Mouse (Mus musculus): ENCODE measurements around the gene Cfap97d1. TPM values are rescaled to one million over a fixed set of nuclear protein-coding genes. Genes with fewer than 3 reads are reported as not detected.
"Not testable (repeated sequence)": the region's sequence is repeated elsewhere in the genome, so short reads cannot be mapped to it uniquely, and the experiment has no call there.

The Cfap97d1 gene
- polyA plus RNA-seq, 1 experiment from 2014 or later = not detected

GRCm38 (mm10) chr11:101979140-101979539 lies 4.9 kb upstream of the Cfap97d1 start:
- WGBS = 92% methylated on average over 5 of the region's 5 CpGs
- no peak for ATAC-seq (replicated peaks; ENCODE audit: low FRiP score, low TSS enrichment, low read depth)

GRCm38 (mm10) chr11:101980603-101981157 lies 3.4 kb upstream of the Cfap97d1 start:
- Histone ChIP-seq H3K9me3 (ENCODE audit: control insufficient read depth, low read length) (no peaks in the 10 kb centered on the region), H3K4me3 (ENCODE audit: low read depth, low read length) (no peak overlapping the region), H3K36me3 (ENCODE audit: control insufficient read depth, insufficient read depth, low read length) (peaks cover 15% of the 10 kb centered on the region; the same call in 1 of the 2 replicates), H3K9ac (ENCODE audit: low read length) (no peak overlapping the region), H3K4me2 (ENCODE audit: low read length) (no peak overlapping the region), H3K27me3 (replicated peaks; ENCODE audit: control insufficient read depth, insufficient read depth, low read length) (no peaks in the 10 kb centered on the region), H3K27ac (ENCODE audit: low read depth) (no peak overlapping the region), H3K4me1 (replicated peaks; ENCODE audit: control insufficient read depth, insufficient read depth, low read length) (peaks cover 9% of the 10 kb centered on the region)
- ATAC-seq (replicated peaks; ENCODE audit: low FRiP score, low TSS enrichment, low read depth) (no peak), DNase-seq (ENCODE audit: low spot score) (no peak)
- WGBS = 88% methylated on average over 9 of the region's 9 CpGs

More at GRCm38 (mm10) chr11:101979140-101979539, 4.9 kb upstream of the Cfap97d1 start:
- Histone ChIP-seq H3K27ac (ENCODE audit: low read depth) (no peak overlapping the region), H3K9ac (ENCODE audit: low read length) (no peak overlapping the region), H3K36me3 (ENCODE audit: control insufficient read depth, insufficient read depth, low read length) (peaks cover 15% of the 10 kb centered on the region; the same call in 1 of the 2 replicates), H3K9me3 (ENCODE audit: control insufficient read depth, low read length) (no peaks in the 10 kb centered on the region), H3K4me1 (replicated peaks; ENCODE audit: control insufficient read depth, insufficient read depth, low read length) (peaks cover 9% of the 10 kb centered on the region), H3K27me3 (replicated peaks; ENCODE audit: control insufficient read depth, insufficient read depth, low read length) (no peaks in the 10 kb centered on the region), H3K4me2 (ENCODE audit: low read length) (no peak overlapping the region), H3K4me3 (ENCODE audit: low read depth, low read length) (no peak overlapping the region)
- DNase-seq (ENCODE audit: low spot score) = no peak

DNA sequence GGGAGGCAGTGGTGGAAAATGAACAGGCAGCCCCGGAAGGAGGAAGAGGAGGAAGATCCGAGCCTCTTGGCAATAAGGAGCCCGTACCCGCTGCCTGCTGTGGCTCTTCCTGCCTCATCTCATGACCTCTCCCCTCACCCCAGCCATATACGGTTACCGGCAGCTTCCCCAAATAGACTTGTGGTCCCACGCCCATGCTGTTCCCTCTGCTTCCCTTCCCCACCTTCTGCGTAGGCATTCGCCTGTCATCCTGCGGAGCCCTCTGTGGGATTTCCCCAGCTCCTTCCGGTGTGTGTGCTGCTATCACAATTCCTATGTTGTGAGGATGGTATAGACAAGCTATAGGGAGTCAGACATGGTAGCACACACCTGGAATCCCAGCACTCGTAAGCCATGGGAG lies 2.2 kb upstream of the Cfap97d1 start:
- no peak overlapping the region for H3K9ac ChIP-seq (ENCODE audit: low read length)
- no peaks in the 10 kb centered on the region for H3K27me3 ChIP-seq (replicated peaks; ENCODE audit: control insufficient read depth, insufficient read depth, low read length)
- H3K36me3 ChIP-seq (ENCODE audit: control insufficient read depth, insufficient read depth, low read length) = peaks cover 9% of the 10 kb centered on the region; the same call in 1 of the 2 replicates
- WGBS = 72% methylated on average over 12 of the region's 12 CpGs
- no peak overlapping the region for H3K27ac ChIP-seq (ENCODE audit: low read depth)
- DNase-seq (ENCODE audit: low spot score) = no peak
- no peak for ATAC-seq (replicated peaks; ENCODE audit: low FRiP score, low TSS enrichment, low read depth)
- no peaks in the 10 kb centered on the region for H3K9me3 ChIP-seq (ENCODE audit: control insufficient read depth, low read length)
- H3K4me3 ChIP-seq (ENCODE audit: low read depth, low read length) = no peak overlapping the region
- H3K4me2 ChIP-seq (ENCODE audit: low read length) = no peak overlapping the region
- peaks cover 15% of the 10 kb centered on the region for H3K4me1 ChIP-seq (replicated peaks; ENCODE audit: control insufficient read depth, insufficient read depth, low read length)

- Histone ChIP-seq H3K4me1 (replicated peaks; ENCODE audit: control insufficient read depth, insufficient read depth, low read length) (peaks cover 15% of the 10 kb centered on the region), H3K36me3 (ENCODE audit: control insufficient read depth, insufficient read depth, low read length) (0 out of 2 replicates have a peak, but pooled peaks cover 9% of the 10 kb centered on the region), H3K27me3 (replicated peaks; ENCODE audit: control insufficient read depth, insufficient read depth, low read length) (no peaks in the 10 kb centered on the region), H3K4me2 (ENCODE audit: low read length) (peak overlapping the region; percentile 22), H3K9me3 (ENCODE audit: control insufficient read depth, low read length) (no peaks in the 10 kb centered on the region), H3K27ac (ENCODE audit: low read depth) (no peak overlapping the region), H3K9ac (ENCODE audit: low read length) (no peak overlapping the region), H3K4me3 (ENCODE audit: low read depth, low read length) (no peak overlapping the region)
- WGBS = 63% methylated on average over 6 of the region's 6 CpGs
- DNase-seq (ENCODE audit: low spot score) (no peak), ATAC-seq (replicated peaks; ENCODE audit: low FRiP score, low TSS enrichment, low read depth) (no peak)
Measured at GRCm38 (mm10) chr11:101982981-101983411, 1.1 kb upstream of the Cfap97d1 start.

DNA sequence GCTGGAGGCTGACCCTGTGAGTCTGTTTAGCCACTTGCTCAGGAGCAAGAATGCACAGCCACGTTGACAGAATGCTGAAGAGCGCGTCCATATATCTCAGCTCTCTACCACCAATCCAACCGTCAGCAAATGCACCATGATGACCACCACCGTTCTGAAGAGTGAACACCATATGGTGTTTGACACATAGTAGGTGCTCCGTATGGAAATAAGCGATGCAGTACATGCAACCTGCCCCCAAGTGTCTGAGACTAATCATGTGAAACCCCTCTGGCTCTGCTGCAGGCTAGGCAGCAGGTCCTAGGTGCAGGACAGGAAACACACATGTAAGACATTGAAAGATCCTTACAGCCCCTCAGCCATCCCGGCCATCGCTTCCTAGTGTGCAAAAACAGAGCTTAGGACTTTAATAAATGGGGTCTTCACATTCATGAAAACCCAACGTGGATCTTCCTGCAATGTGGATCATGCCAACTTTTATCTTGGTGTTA lies 603 bp upstream of the Cfap97d1 start:
- no peak for DNase-seq (ENCODE audit: low spot score)
- Histone ChIP-seq H3K27me3 (replicated peaks; ENCODE audit: control insufficient read depth, insufficient read depth, low read length) (no peaks in the 10 kb centered on the region), H3K4me1 (replicated peaks; ENCODE audit: control insufficient read depth, insufficient read depth, low read length) (peaks cover 15% of the 10 kb centered on the region), H3K4me3 (ENCODE audit: low read depth, low read length) (peak overlapping the region; percentile 76), H3K4me2 (ENCODE audit: low read length) (peak overlapping the region; percentile 100), H3K9me3 (ENCODE audit: control insufficient read depth, low read length) (no peaks in the 10 kb centered on the region), H3K9ac (ENCODE audit: low read length) (no peak overlapping the region), H3K27ac (ENCODE audit: low read depth) (0 out of 2 replicates have a peak overlapping the region, but pooled peaks have one; percentile 2), H3K36me3 (ENCODE audit: control insufficient read depth, insufficient read depth, low read length) (0 out of 2 replicates have a peak, but pooled peaks cover 9% of the 10 kb centered on the region)
- no peak for ATAC-seq (replicated peaks; ENCODE audit: low FRiP score, low TSS enrichment, low read depth)
- WGBS = 70% methylated on average over 10 of the region's 10 CpGs

GRCm38 (mm10) chr11:101985450-101985849 lies 1.4 kb downstream of the Cfap97d1 start:
- H3K36me3 ChIP-seq (ENCODE audit: control insufficient read depth, insufficient read depth, low read length); H3K4me2 ChIP-seq (ENCODE audit: low read length); H3K9me3 ChIP-seq (ENCODE audit: control insufficient read depth, low read length); H3K4me3 ChIP-seq (ENCODE audit: low read depth, low read length); ATAC-seq (replicated peaks; ENCODE audit: low FRiP score, low TSS enrichment, low read depth); DNase-seq (ENCODE audit: low spot score); H3K9ac ChIP-seq (ENCODE audit: low read length); H3K27me3 ChIP-seq (replicated peaks; ENCODE audit: control insufficient read depth, insufficient read depth, low read length); H3K27ac ChIP-seq (ENCODE audit: low read depth): not testable (repeated sequence)
- peaks cover 15% of the 10 kb centered on the region for H3K4me1 ChIP-seq (replicated peaks; ENCODE audit: control insufficient read depth, insufficient read depth, low read length)
- 45% methylated on average over 6 of the region's 6 CpGs for WGBS

DNA sequence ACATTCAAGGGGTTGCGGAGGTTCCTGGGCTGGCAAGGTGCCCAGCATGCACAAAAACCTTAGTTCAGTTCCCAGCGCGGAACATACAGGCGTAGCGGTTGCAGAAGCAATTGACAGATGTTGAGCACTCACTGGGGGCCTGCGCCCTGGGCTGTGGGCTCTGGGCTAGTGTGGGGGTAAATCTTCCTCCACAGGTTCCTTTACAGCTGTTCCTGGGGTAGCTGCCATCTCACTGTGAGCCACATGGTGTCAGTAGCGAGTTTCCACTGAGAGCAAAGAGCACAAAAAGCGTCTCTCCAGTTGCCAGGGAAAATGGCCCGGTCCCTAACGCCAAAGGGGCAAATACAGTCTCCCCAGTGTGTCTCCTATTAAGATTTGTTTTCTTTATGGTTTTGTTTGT lies 1.9 kb downstream of the Cfap97d1 start:
- 4% methylated on average over 10 of the region's 10 CpGs for WGBS
- no peak overlapping the region for H3K4me3 ChIP-seq (ENCODE audit: low read depth, low read length)
- peak; percentile 8; the same call in 1 of the 2 replicates for ATAC-seq (replicated peaks; ENCODE audit: low FRiP score, low TSS enrichment, low read depth)

GRCm38 (mm10) chr11:101986913-101987312 lies 2.8 kb downstream of the Cfap97d1 start, which contains the start of gene Dusp3:
TSS of gene Dusp3 (minus strand) at chr11:101987013.
- H3K9me3 ChIP-seq (ENCODE audit: control insufficient read depth, low read length) = no peaks in the 10 kb centered on the region
- 84% methylated on average over 3 of the region's 3 CpGs for WGBS
- no peak within 1 kb of the TSS for H3K9ac ChIP-seq (ENCODE audit: low read length)
- H3K4me1 ChIP-seq (replicated peaks; ENCODE audit: control insufficient read depth, insufficient read depth, low read length) = peaks cover 15% of the 10 kb centered on the region
- H3K27ac ChIP-seq (ENCODE audit: low read depth) = no peak within 1 kb of the TSS
- no peaks in the 10 kb centered on the region for H3K27me3 ChIP-seq (replicated peaks; ENCODE audit: control insufficient read depth, insufficient read depth, low read length)
- ATAC-seq (replicated peaks; ENCODE audit: low FRiP score, low TSS enrichment, low read depth) (no peak), DNase-seq (ENCODE audit: low spot score) (no peak)
- peak within 1 kb of the TSS; percentile 26 for H3K4me2 ChIP-seq (ENCODE audit: low read length)
- no peaks in the 10 kb centered on the region for H3K36me3 ChIP-seq (ENCODE audit: control insufficient read depth, insufficient read depth, low read length)
- no peak within 1 kb of the TSS for H3K4me3 ChIP-seq (ENCODE audit: low read depth, low read length)

More for the DNA sequence above, 1.9 kb downstream of the Cfap97d1 start:
- H3K36me3 ChIP-seq (ENCODE audit: control insufficient read depth, insufficient read depth, low read length) = 0 out of 2 replicates have a peak, but pooled peaks cover 6% of the 10 kb centered on the region
- no peaks in the 10 kb centered on the region for H3K27me3 ChIP-seq (replicated peaks; ENCODE audit: control insufficient read depth, insufficient read depth, low read length)
- peak; percentile 95 for DNase-seq (ENCODE audit: low spot score)
- H3K4me2 ChIP-seq (ENCODE audit: low read length) = peak overlapping the region; percentile 26
- H3K4me1 ChIP-seq (replicated peaks; ENCODE audit: control insufficient read depth, insufficient read depth, low read length) = peaks cover 15% of the 10 kb centered on the region
- H3K9ac ChIP-seq (ENCODE audit: low read length) = no peak overlapping the region
- no peak overlapping the region for H3K27ac ChIP-seq (ENCODE audit: low read depth)
- no peaks in the 10 kb centered on the region for H3K9me3 ChIP-seq (ENCODE audit: control insufficient read depth, low read length)

- Histone ChIP-seq H3K4me1 (replicated peaks; ENCODE audit: control insufficient read depth, insufficient read depth, low read length) (peaks cover 6% of the 10 kb centered on the region; the same call in 1 of the 2 replicates), H3K27me3 (replicated peaks; ENCODE audit: control insufficient read depth, insufficient read depth, low read length) (no peaks in the 10 kb centered on the region), H3K4me2 (ENCODE audit: low read length) (no peak overlapping the region), H3K4me3 (ENCODE audit: low read depth, low read length) (no peak overlapping the region), H3K9me3 (ENCODE audit: control insufficient read depth, low read length) (no peaks in the 10 kb centered on the region), H3K9ac (ENCODE audit: low read length) (no peak overlapping the region), H3K36me3 (ENCODE audit: control insufficient read depth, insufficient read depth, low read length) (no peaks in the 10 kb centered on the region), H3K27ac (ENCODE audit: low read depth) (no peak overlapping the region)
- DNase-seq (ENCODE audit: low spot score) (no peak), ATAC-seq (replicated peaks; ENCODE audit: low FRiP score, low TSS enrichment, low read depth) (no peak)
- whole genome bisulfite sequencing = 91% methylated on average over 3 of the region's 3 CpGs
Measured at GRCm38 (mm10) chr11:101990244-101990643, 6.2 kb downstream of the Cfap97d1 start.

Data from intestine, embryonic 14.5 days (tissue).